Mouse (Mus musculus) heart, postnatal 4 days (tissue): ENCODE measurements around the gene Diras1. TPM values are rescaled to one million over a fixed set of nuclear protein-coding genes. Genes with fewer than 3 reads are reported as not detected.
A peak's percentile ranks its signal among the peaks of the same experiment; 100 is the strongest.

Experiments
- DNase-seq: peaks from one replicate; pipeline ENCODE4 v3.0.0; 2021
- total RNA-seq, 2 experiments: library from RNA; stranded (reverse); gene quantifications; 2 replicates each; pipeline ENCODE4 v1.2.3; 2021

Gene Diras1
- total RNA-seq, 2 experiments from 2014 or later = not detected

GRCm38 (mm10) chr10:81028219-81028618 lies 2.8 kb upstream of the Diras1 start:
- no peak for DNase-seq

GRCm38 (mm10) chr10:81027331-81027730 lies 1.9 kb upstream of the Diras1 start:
- peak; percentile 31 for DNase-seq

GRCm38 (mm10) chr10:81026857-81027256 lies 1.4 kb upstream of the Diras1 start:
- no peak for DNase-seq

GRCm38 (mm10) chr10:81025047-81025621 lies 328 bp downstream of the Diras1 start:
- DNase-seq = peak; percentile 37

GRCm38 (mm10) chr10:81024346-81024937 lies 1.0 kb downstream of the Diras1 start:
- no peak for DNase-seq

- DNase-seq = no peak
These were observed 2.7 kb downstream of the Diras1 start for GRCm38 (mm10) chr10:81022744-81023143.

- no peak for DNase-seq
These were observed 3.8 kb downstream of the Diras1 start for GRCm38 (mm10) chr10:81021547-81022110.

- no peak for DNase-seq
These were observed 5.3 kb downstream of the Diras1 start for GRCm38 (mm10) chr10:81020207-81020606.

GRCm38 (mm10) chr10:81019687-81020086 lies 5.8 kb downstream of the Diras1 start:
- DNase-seq = no peak

GRCm38 (mm10) chr10:81018326-81018725 lies 7.1 kb downstream of the Diras1 start:
- peak; percentile 59 for DNase-seq

GRCm38 (mm10) chr10:81016645-81017044 lies 8.8 kb downstream of the Diras1 start:
- DNase-seq = peak; percentile 81

- no peak for DNase-seq
These were observed 9.8 kb downstream of the Diras1 start for GRCm38 (mm10) chr10:81015666-81016065.

- DNase-seq = peak; percentile 89
These were observed 10.8 kb downstream of the Diras1 start, which contains the start of gene Gng7 for GRCm38 (mm10) chr10:81014393-81015384. TSS of gene Gng7 (minus strand) at chr10:81014945.

GRCm38 (mm10) chr10:81010851-81011250 lies 14.6 kb downstream of the Diras1 start:
- DNase-seq = peak; percentile 70

GRCm38 (mm10) chr10:81007240-81007639 lies 18.2 kb downstream of the Diras1 start:
- no peak for DNase-seq

- no peak for DNase-seq
These were observed 19.3 kb downstream of the Diras1 start for GRCm38 (mm10) chr10:81006005-81006677.

GRCm38 (mm10) chr10:81001161-81001560 lies 24.3 kb downstream of the Diras1 start:
- no peak for DNase-seq

GRCm38 (mm10) chr10:81000197-81001062 lies 25.0 kb downstream of the Diras1 start:
- no peak for DNase-seq

GRCm38 (mm10) chr10:80999362-81000196 lies 25.9 kb downstream of the Diras1 start:
- peak; percentile 91 for DNase-seq

- DNase-seq = peak; percentile 64
These were observed 26.7 kb downstream of the Diras1 start for GRCm38 (mm10) chr10:80998778-80999177.
